Mouse (Mus musculus) thymus, adult 2 months (tissue): ENCODE data around the gene Pkd1l1. TPM values are rescaled to one million over a fixed set of nuclear protein-coding genes. Genes with fewer than 3 reads are reported as not detected.
A peak's percentile ranks its signal among the peaks of the same experiment; 100 is the strongest.

Experiments used
- DNase-seq: peaks from one replicate; pipeline ENCODE4 v3.0.0; 2021
- H3K27ac ChIP-seq: fragments of 200-500 bp; 2 replicates; pipeline ENCODE4 v1.5.1; 2012; ENCODE audit warnings: low read length, control low read depth; ENCODE audit not compliant: control insufficient read depth, insufficient read depth
- H3K27me3 ChIP-seq: fragments of 200-500 bp; 2 replicates; pipeline ENCODE4 v1.6.1; 2012; ENCODE audit warnings: mild to moderate bottlenecking, low read length, moderate library complexity, mixed read lengths; ENCODE audit not compliant: control insufficient read depth, insufficient read depth
- H3K36me3 ChIP-seq: fragments of 200-500 bp; 2 replicates; pipeline ENCODE4 v1.6.1; 2012; ENCODE audit warnings: mild to moderate bottlenecking, low read length, moderate library complexity; ENCODE audit not compliant: control insufficient read depth, insufficient read depth
- H3K4me1 ChIP-seq: fragments of 200-500 bp; replicated peaks from 2 replicates; pipeline ENCODE4 v1.6.1; 2012; ENCODE audit warnings: low read length; ENCODE audit not compliant: control insufficient read depth, insufficient read depth
- H3K4me3 ChIP-seq: fragments of 200-500 bp; 2 replicates; pipeline ENCODE4 v1.5.1; 2012; ENCODE audit warnings: mild to moderate bottlenecking, low read length, control low read depth, moderate library complexity; ENCODE audit not compliant: control insufficient read depth, insufficient read depth
- CTCF ChIP-seq: fragments of 200-500 bp; IDR thresholded peaks from 2 replicates; pipeline ENCODE4 v1.5.1; 2012; ENCODE audit warnings: mild to moderate bottlenecking, control low read depth, low read length, moderate library complexity, borderline replicate concordance; ENCODE audit not compliant: control insufficient read depth, poor library complexity, insufficient read depth; ENCODE audit errors: extremely low read depth
- POLR2A ChIP-seq: fragments of 200-500 bp; IDR thresholded peaks from 2 replicates; pipeline ENCODE4 v1.6.1; 2012; ENCODE audit warnings: mild to moderate bottlenecking, low read length, control low read depth, moderate library complexity; ENCODE audit not compliant: control insufficient read depth, poor library complexity, insufficient read depth; ENCODE audit errors: extremely low read depth
- WGBS: fragments of 180-500 bp; shearing (Covaris S2); methylation state at CpG from one replicate; pipeline ENCODE4 v1.1.7; 2018; 5-methylcytosine and 5-hydroxymethylcytosine counted together
- polyA plus RNA-seq: library from polyadenylated mRNA; depleted of rRNA; stranded (reverse); fragments of >200 nt; gene quantifications from 2 replicates; pipeline ENCODE4 v1.2.3, GENCODE M21; 2012

The Pkd1l1 gene
- polyA plus RNA-seq, 1 experiment = 0.30 TPM

DNA sequence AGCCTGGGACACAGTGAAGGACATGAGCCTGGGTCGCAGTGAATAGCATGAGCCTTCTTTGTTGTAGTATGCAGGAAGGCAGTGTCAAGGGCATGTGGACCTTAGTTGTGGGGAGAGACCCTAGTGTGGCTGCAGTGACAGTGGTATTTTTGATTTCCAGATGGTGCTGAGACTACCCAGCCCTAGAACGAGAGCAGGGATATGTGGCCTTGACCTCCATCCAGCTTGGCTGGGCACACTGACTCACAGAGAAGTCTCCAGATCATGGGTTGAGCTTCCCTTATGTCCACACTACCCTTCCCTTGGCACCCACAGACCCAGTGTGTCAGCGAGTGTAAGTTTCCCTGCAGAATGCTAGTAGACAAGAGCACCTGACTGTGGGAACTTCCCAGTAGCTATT is 178.0 kb downstream of the Pkd1l1 start:
- Histone ChIP-seq H3K36me3 (no peaks in the 10 kb centered on the region), H3K27me3 (no peaks in the 10 kb centered on the region), H3K4me3 (no peak overlapping the region), H3K27ac (no peak overlapping the region), H3K4me1 (peaks cover 3% of the 10 kb centered on the region)
- 96% methylated on average over 3 of the region's 3 CpGs for WGBS
- DNase-seq = no peak
- TF ChIP-seq CTCF = no peak
- TF ChIP-seq POLR2A = no peak

DNA sequence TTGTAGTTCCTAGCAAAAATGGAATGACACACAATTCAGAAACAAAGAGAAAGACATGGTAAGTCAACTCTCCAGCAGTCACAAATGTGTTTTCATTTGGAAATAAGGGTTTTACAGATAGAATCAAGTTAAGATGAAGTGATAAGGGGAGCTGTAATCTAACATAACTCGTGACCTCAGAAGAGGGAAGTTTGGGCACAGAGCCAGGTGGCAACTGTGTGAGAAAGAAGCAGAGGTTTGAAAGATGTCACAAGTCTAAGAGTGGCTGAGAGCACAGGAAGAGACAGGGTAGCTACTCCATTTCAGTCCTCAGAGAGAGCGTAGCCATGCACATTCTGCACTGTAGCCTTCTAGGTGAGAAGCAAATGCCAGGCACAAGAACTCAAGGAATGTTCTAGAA is 180.9 kb downstream of the Pkd1l1 start:
- TF ChIP-seq CTCF (no peak), POLR2A (no peak)
- WGBS = 9% methylated on average over 2 of the region's 2 CpGs
- peak; percentile 43 for DNase-seq
- H3K36me3 ChIP-seq = no peaks in the 10 kb centered on the region
- H3K27me3 ChIP-seq = no peaks in the 10 kb centered on the region
- H3K4me3 ChIP-seq = no peak overlapping the region
- H3K4me1 ChIP-seq = peaks cover 3% of the 10 kb centered on the region
- no peak overlapping the region for H3K27ac ChIP-seq

DNA sequence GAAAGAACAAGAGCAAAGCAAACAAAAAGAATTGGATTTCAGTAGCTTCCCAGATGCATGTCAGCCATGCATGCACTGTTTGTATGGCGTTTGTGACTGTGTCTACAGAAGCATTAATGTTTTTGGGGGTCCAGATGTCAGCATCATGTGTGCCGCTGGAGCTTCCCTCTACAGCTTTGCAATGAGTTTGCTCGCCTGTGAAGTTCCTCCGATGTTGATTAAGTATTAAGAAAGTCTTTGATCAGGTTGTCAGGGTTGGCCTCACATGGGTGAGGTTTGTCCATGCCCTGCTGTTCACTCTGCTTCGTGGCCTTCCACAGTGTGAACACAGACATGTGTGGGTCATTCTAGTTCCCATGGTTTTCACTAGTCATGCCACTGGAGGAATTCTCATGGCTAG is 183.9 kb downstream of the Pkd1l1 start:
- Histone ChIP-seq H3K27ac (no peak overlapping the region), H3K4me3 (no peak overlapping the region), H3K4me1 (peaks cover 3% of the 10 kb centered on the region), H3K36me3 (no peaks in the 10 kb centered on the region), H3K27me3 (no peaks in the 10 kb centered on the region)
- DNase-seq = no peak
- no peak for TF ChIP-seq POLR2A
- no peak for TF ChIP-seq CTCF
- 91% methylated on average over 5 of the region's 5 CpGs for WGBS

DNA sequence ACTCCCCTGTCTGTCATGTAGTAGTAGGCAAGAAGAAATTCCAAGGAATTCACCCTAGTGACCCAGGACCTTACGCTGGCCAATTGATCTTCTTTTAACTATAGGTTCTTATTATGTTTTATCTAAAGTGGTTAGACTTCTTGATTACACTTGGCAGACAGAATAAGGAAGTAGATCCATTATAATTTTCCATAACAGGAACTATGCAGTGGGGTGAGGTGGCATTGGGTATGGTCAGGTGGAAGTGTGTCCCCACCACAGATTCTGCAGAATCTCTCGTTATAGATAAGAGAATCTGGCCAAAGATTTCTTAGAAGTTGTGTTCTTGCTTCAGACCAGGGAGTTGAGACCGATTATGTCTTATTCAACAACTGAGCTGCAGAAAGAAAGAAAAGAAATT is 185.5 kb downstream of the Pkd1l1 start:
- no peaks in the 10 kb centered on the region for H3K27me3 ChIP-seq
- TF ChIP-seq CTCF (no peak), POLR2A (no peak)
- peaks cover under 1% of the 10 kb centered on the region for H3K4me1 ChIP-seq
- 72% methylated on average over 3 of the region's 3 CpGs for WGBS
- no peaks in the 10 kb centered on the region for H3K36me3 ChIP-seq
- DNase-seq = no peak
- H3K4me3 ChIP-seq = no peak overlapping the region
- H3K27ac ChIP-seq = no peak overlapping the region

DNA sequence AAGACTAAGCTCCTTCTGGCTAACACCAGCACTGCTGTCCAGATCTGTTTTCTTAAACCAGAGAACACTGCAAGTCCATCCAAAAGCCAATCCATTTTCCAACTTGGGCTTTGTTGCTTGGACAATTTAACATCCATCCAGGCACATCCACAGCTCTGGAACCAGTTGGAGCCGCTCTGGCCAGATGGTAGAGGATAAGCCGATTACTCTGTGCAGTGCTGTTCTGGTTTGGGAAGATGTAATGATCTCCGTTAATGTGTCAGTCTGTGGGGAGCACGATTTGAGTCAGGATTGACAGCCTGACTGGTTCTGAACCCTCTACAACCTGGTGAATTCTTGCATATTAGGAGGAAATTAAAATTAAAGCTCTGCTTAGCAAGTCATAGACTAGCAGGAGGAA is 188.7 kb downstream of the Pkd1l1 start:
- no peak for DNase-seq
- 96% methylated on average over 4 of the region's 4 CpGs for WGBS
- no peak for TF ChIP-seq POLR2A
- Histone ChIP-seq H3K36me3 (no peaks in the 10 kb centered on the region), H3K4me3 (no peak overlapping the region), H3K27me3 (no peaks in the 10 kb centered on the region), H3K4me1 (no peaks in the 10 kb centered on the region), H3K27ac (no peak overlapping the region)

DNA sequence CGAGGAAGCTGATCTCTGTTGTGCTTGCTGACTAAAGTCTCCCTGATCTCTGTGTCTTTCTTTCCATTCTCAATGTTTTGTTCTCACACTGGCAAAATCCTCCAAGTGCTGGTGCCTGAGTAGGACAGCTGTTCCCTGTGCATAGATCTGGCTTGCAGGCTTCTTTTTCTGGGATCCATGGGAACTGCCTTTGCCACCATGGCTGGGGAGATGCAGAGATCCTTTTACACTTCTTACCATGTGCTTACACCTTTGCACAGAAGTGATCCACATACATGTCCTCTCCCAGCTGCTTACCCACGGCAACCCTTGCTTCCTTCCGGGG is 191.0 kb downstream of the Pkd1l1 start:
- no peak for DNase-seq
- H3K27me3 ChIP-seq = no peaks in the 10 kb centered on the region
- no peak overlapping the region for H3K27ac ChIP-seq
- H3K36me3 ChIP-seq = no peaks in the 10 kb centered on the region
- TF ChIP-seq CTCF = no peak
- TF ChIP-seq POLR2A = no peak
- no peaks in the 10 kb centered on the region for H3K4me1 ChIP-seq
- no peak overlapping the region for H3K4me3 ChIP-seq
- WGBS = 86% methylated on average over 3 of the region's 3 CpGs

DNA sequence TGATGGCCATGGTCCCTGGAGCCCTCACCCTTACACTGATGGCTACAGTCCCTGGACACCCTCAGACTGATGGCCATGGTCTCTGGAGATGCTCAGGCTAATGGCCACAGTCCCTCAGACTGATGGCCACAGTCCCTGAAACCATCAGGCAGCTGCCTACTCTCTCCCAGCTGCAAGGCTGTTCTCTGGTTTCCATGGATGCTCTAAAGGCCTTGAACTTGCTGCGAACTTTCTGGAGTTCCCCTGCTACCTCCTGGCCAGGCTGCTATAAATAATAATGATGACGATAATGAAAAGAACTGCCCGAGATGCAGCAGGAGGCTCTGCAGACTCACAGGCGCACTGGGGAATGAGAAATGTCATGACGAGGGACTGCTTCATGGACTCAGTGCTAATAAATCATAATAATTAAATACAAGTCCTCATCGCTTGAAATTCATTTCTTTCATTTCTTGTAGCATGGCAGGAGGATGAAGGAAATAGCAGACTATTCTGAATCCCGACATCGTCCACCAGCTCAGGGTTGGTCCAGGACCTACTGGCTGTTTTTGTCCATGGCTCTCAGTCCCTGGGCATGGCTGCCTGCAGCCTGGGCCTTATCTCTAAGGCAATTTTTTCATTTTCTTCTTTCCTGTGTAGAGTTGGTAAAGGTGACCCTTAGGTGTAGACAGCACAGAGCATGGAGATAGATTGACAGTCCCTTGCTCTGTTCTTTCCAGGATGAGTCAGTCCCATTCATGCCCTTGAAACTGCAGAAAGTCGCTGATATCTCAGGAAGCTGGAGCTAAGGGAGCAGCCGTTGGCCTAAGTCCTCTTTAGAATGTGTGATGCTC is 191.5 kb downstream of the Pkd1l1 start:
- no peak for TF ChIP-seq CTCF
- TF ChIP-seq POLR2A = no peak
- H3K36me3 ChIP-seq = no peaks in the 10 kb centered on the region
- no peak for DNase-seq
- H3K4me1 ChIP-seq = no peaks in the 10 kb centered on the region
- no peak overlapping the region for H3K27ac ChIP-seq
- WGBS = 89% methylated on average over 10 of the region's 10 CpGs
- H3K27me3 ChIP-seq = no peaks in the 10 kb centered on the region
- H3K4me3 ChIP-seq = no peak overlapping the region
